Mouse (Mus musculus): ENCODE results near the gene Tek. TPM values are rescaled to one million over a fixed set of nuclear protein-coding genes. Genes with fewer than 3 reads are reported as not detected.

The Tek gene
- total and polyA plus RNA-seq, 2 experiments from 2014 or later = 6.8 to 10.4 TPM

GRCm38 (mm10) chr4:94803187-94803586, 64.1 kb downstream of the Tek start:
- Histone ChIP-seq H3K27me3 (ENCODE audit: insufficient read depth, low read length) (no peaks in the 10 kb centered on the region), H3K36me3 (ENCODE audit: insufficient read depth) (no peaks in the 10 kb centered on the region), H3K4me2 (ENCODE audit: low read depth) (no peak overlapping the region), H3K9me3 (ENCODE audit: low read length) (no peaks in the 10 kb centered on the region), H3K4me3 (ENCODE audit: low read depth, low read length) (no peak overlapping the region), H3K27ac (ENCODE audit: low read depth, low read length) (no peak overlapping the region), H3K9ac (no peak overlapping the region), H3K4me1 (ENCODE audit: insufficient read depth) (no peaks in the 10 kb centered on the region)
- DNase-seq = no peak
- no peak for ATAC-seq
- 62% methylated on average over 1 of the region's 1 CpGs for WGBS
- no peak for TF ChIP-seq CTCF (IDR thresholded peaks at IDR 0.05; ENCODE audit: low read depth)

- no peak overlapping the region for H3K4me2 ChIP-seq (ENCODE audit: low read depth)
- no peaks in the 10 kb centered on the region for H3K9me3 ChIP-seq (ENCODE audit: low read length)
- H3K4me3 ChIP-seq (ENCODE audit: low read depth, low read length) = no peak overlapping the region
- H3K36me3 ChIP-seq (ENCODE audit: insufficient read depth) = no peaks in the 10 kb centered on the region
- no peak for DNase-seq
- ATAC-seq = no peak
- 81% methylated on average over 1 of the region's 1 CpGs for WGBS
- TF ChIP-seq CTCF (IDR thresholded peaks at IDR 0.05; ENCODE audit: low read depth) = no peak
- no peaks in the 10 kb centered on the region for H3K27me3 ChIP-seq (ENCODE audit: insufficient read depth, low read length)
- H3K27ac ChIP-seq (ENCODE audit: low read depth, low read length) = no peak overlapping the region
- H3K4me1 ChIP-seq (ENCODE audit: insufficient read depth) = no peaks in the 10 kb centered on the region
- H3K9ac ChIP-seq = no peak overlapping the region
Measured at GRCm38 (mm10) chr4:94810616-94811015, 71.5 kb downstream of the Tek start.

- H3K36me3 ChIP-seq (ENCODE audit: insufficient read depth) = no peaks in the 10 kb centered on the region
- H3K9me3 ChIP-seq (ENCODE audit: low read length) = no peaks in the 10 kb centered on the region
- WGBS = 58% methylated on average over 1 of the region's 1 CpGs
- no peak for ATAC-seq
- DNase-seq = no peak
- H3K9ac ChIP-seq = no peak overlapping the region
- no peak for TF ChIP-seq CTCF (IDR thresholded peaks at IDR 0.05; ENCODE audit: low read depth)
- H3K4me2 ChIP-seq (ENCODE audit: low read depth) = no peak overlapping the region
- no peak overlapping the region for H3K4me3 ChIP-seq (ENCODE audit: low read depth, low read length)
- no peak overlapping the region for H3K27ac ChIP-seq (ENCODE audit: low read depth, low read length)
- H3K27me3 ChIP-seq (ENCODE audit: insufficient read depth, low read length) = no peaks in the 10 kb centered on the region
- H3K4me1 ChIP-seq (ENCODE audit: insufficient read depth) = no peaks in the 10 kb centered on the region
Measured at GRCm38 (mm10) chr4:94826891-94827290, 87.8 kb downstream of the Tek start.

GRCm38 (mm10) chr4:94827429-94827828, 88.3 kb downstream of the Tek start:
- ATAC-seq (no peak), DNase-seq (peak; percentile 28)
- peak; percentile 36; the same call in 1 of the 2 replicates for TF ChIP-seq CTCF (IDR thresholded peaks at IDR 0.05; ENCODE audit: low read depth)
- H3K4me2 ChIP-seq (ENCODE audit: low read depth) = no peak overlapping the region
- no peak overlapping the region for H3K9ac ChIP-seq
- WGBS = 25% methylated on average over 5 of the region's 5 CpGs
- H3K27me3 ChIP-seq (ENCODE audit: insufficient read depth, low read length) = no peaks in the 10 kb centered on the region
- H3K4me1 ChIP-seq (ENCODE audit: insufficient read depth) = no peaks in the 10 kb centered on the region
- no peak overlapping the region for H3K4me3 ChIP-seq (ENCODE audit: low read depth, low read length)
- no peaks in the 10 kb centered on the region for H3K9me3 ChIP-seq (ENCODE audit: low read length)
- no peak overlapping the region for H3K27ac ChIP-seq (ENCODE audit: low read depth, low read length)
- no peaks in the 10 kb centered on the region for H3K36me3 ChIP-seq (ENCODE audit: insufficient read depth)

GRCm38 (mm10) chr4:94829924-94830386, 90.9 kb downstream of the Tek start:
- no peaks in the 10 kb centered on the region for H3K9me3 ChIP-seq (ENCODE audit: low read length)
- H3K36me3 ChIP-seq (ENCODE audit: insufficient read depth) = no peaks in the 10 kb centered on the region
- DNase-seq (no peak), ATAC-seq (no peak)
- no peaks in the 10 kb centered on the region for H3K27me3 ChIP-seq (ENCODE audit: insufficient read depth, low read length)
- no peaks in the 10 kb centered on the region for H3K4me1 ChIP-seq (ENCODE audit: insufficient read depth)
- H3K9ac ChIP-seq = no peak overlapping the region
- no peak overlapping the region for H3K4me3 ChIP-seq (ENCODE audit: low read depth, low read length)
- 76% methylated on average over 6 of the region's 6 CpGs for WGBS
- no peak for TF ChIP-seq CTCF (IDR thresholded peaks at IDR 0.05; ENCODE audit: low read depth)
- H3K27ac ChIP-seq (ENCODE audit: low read depth, low read length) = no peak overlapping the region
- no peak overlapping the region for H3K4me2 ChIP-seq (ENCODE audit: low read depth)

GRCm38 (mm10) chr4:94837061-94837460, 98.0 kb downstream of the Tek start:
- no peak for DNase-seq
- Histone ChIP-seq H3K36me3 (ENCODE audit: insufficient read depth) (no peaks in the 10 kb centered on the region), H3K4me2 (ENCODE audit: low read depth) (no peak overlapping the region), H3K27ac (ENCODE audit: low read depth, low read length) (no peak overlapping the region), H3K9me3 (ENCODE audit: low read length) (no peaks in the 10 kb centered on the region), H3K9ac (no peak overlapping the region), H3K27me3 (ENCODE audit: insufficient read depth, low read length) (no peaks in the 10 kb centered on the region), H3K4me1 (ENCODE audit: insufficient read depth) (no peaks in the 10 kb centered on the region), H3K4me3 (ENCODE audit: low read depth, low read length) (no peak overlapping the region)
- no peak for ATAC-seq
- 78% methylated on average over 7 of the region's 7 CpGs for WGBS
- TF ChIP-seq CTCF (IDR thresholded peaks at IDR 0.05; ENCODE audit: low read depth) = no peak

- Histone ChIP-seq H3K9ac (no peak overlapping the region), H3K27me3 (ENCODE audit: insufficient read depth, low read length) (no peaks in the 10 kb centered on the region), H3K4me1 (ENCODE audit: insufficient read depth) (no peaks in the 10 kb centered on the region), H3K4me2 (ENCODE audit: low read depth) (no peak overlapping the region), H3K27ac (ENCODE audit: low read depth, low read length) (no peak overlapping the region), H3K4me3 (ENCODE audit: low read depth, low read length) (no peak overlapping the region), H3K9me3 (ENCODE audit: low read length) (no peaks in the 10 kb centered on the region), H3K36me3 (ENCODE audit: insufficient read depth) (no peaks in the 10 kb centered on the region)
- WGBS = 93% methylated on average over 7 of the region's 7 CpGs
- no peak for ATAC-seq
- DNase-seq = no peak
- TF ChIP-seq CTCF (IDR thresholded peaks at IDR 0.05; ENCODE audit: low read depth) = no peak
Measured at GRCm38 (mm10) chr4:94853301-94853700, 114.2 kb downstream of the Tek start.

- DNase-seq = no peak
- WGBS = 92% methylated on average over 3 of the region's 3 CpGs
- Histone ChIP-seq H3K4me3 (ENCODE audit: low read depth, low read length) (no peak overlapping the region), H3K4me2 (ENCODE audit: low read depth) (no peak overlapping the region), H3K36me3 (ENCODE audit: insufficient read depth) (no peaks in the 10 kb centered on the region), H3K27ac (ENCODE audit: low read depth, low read length) (no peak overlapping the region), H3K9me3 (ENCODE audit: low read length) (no peaks in the 10 kb centered on the region), H3K27me3 (ENCODE audit: insufficient read depth, low read length) (no peaks in the 10 kb centered on the region), H3K9ac (no peak overlapping the region), H3K4me1 (ENCODE audit: insufficient read depth) (no peaks in the 10 kb centered on the region)
- TF ChIP-seq CTCF (IDR thresholded peaks at IDR 0.05; ENCODE audit: low read depth) = no peak
- ATAC-seq = no peak
Measured at GRCm38 (mm10) chr4:94854270-94854669, 115.2 kb downstream of the Tek start.

Measured in forebrain, postnatal 0 days (tissue).